Mouse (Mus musculus) small intestine, adult 2 months (tissue): ENCODE results near the gene Mlip.

Source experiments
- CTCF ChIP-seq: fragments of 200-500 bp; IDR thresholded peaks from 2 replicates; pipeline ENCODE4 v1.5.1; 2012; ENCODE audit warnings: low read depth, mild to moderate bottlenecking, control low read depth, inconsistent platforms, low read length, moderate library complexity, mixed read lengths; ENCODE audit not compliant: insufficient replicate concordance, insufficient read length; ENCODE audit errors: extremely low read depth
- POLR2A ChIP-seq: fragments of 200-500 bp; IDR thresholded peaks from 2 replicates; pipeline ENCODE4 v1.6.1; 2012; ENCODE audit warnings: low read depth, mild to moderate bottlenecking, control low read depth, inconsistent platforms, low read length, moderate library complexity

GRCm38 (mm10) chr9:77179486-77179885 is 173.3 kb downstream of the Mlip start:
- TF ChIP-seq POLR2A (no peak), CTCF (no peak)
